Mouse (Mus musculus) lung, adult 18-20 months (tissue): ENCODE data around the gene Azin2.

ENCODE experiments used
- DNase-seq, 2 experiments: peaks; one replicate each; pipeline ENCODE4 v3.0.0; 2022; ENCODE audit warnings: mixed read lengths in 2 of 2

Gene Azin2

GRCm38 (mm10) chr4:128932783-128933182, 29.5 kb downstream of the Azin2 start:
- no peak for DNase-seq

DNA sequence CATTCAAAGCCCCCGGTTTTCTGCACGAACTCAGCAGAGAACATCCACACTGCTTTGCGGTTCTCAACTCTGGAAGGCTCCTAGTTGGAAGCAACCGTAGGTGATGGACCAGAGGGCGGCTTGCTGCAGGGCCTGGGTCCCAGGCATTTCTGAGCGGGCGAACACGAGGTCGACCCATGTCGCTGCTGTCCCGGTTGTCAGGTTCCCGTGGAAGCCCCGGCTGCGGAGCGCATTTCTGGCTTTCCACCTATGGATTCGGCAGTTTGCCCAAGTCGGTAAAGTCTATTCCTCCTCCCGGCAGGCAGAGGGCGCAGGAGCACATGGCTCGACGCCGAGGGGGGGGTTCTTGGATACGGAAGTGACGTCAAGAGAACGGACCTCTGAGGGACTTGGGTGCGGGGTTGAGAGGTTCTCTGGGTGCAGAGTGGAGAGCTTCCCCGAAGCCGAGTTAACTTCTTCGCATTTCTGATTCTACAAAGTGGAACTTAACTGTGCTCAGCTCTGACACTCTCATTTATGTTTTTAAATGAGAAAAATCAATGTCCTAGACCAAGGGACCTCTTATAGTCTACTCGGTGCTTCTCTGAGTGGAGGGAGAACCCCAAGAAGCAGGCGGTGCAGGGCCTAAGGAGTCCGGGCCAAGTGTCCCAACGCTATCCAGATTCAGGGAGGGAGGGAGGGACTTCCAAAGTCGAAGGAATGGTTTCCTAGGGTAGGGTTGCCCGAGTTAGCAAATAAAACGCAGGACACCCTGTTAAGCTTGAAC, 37.2 kb downstream of the Azin2 start:
- DNase-seq, result peak; percentile 75 to 81

DNA sequence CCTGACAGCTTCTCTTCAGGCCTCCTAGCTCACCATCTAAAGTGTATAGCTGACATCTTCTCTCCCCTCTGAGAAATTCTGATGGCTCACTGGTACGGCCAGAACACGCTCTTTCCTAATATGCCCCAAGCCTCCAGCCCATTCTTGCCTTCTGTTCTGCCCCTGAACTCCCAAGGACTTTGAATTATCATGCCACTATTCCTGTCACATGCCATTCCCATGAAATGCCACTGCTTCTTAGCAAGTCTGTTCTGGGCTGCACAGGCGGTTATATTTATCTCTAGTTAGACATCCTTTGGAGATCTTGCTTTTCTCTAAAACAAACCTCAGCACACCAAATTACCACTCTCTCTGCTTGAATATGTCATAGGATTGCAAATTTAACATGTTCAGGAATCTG, 38.6 kb downstream of the Azin2 start:
- no peak for DNase-seq

DNA sequence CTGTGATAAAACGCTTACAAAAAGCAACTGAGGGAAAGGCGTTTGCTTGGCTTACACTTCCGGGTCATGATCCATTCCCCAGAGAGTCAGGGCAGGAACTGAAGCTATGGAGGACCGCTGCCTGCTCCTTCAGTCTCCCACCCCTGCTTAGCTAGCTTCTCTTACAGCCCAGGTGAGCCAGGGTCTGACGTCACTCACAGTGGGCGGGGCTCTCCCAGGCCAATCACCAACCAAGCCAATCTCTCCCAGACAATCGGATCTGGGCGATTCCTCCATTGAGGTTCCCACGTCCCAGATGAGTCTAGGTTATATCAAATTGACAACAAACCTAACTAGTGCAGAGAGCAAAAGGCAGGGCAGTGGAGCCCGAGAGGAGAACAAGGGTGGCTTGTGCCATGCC, 43.1 kb downstream of the Azin2 start:
- DNase-seq, result peak; percentile 43 to 61

GRCm38 (mm10) chr4:128918187-128918586, 44.1 kb downstream of the Azin2 start:
- DNase-seq, result peak; percentile 85 to 92

DNA sequence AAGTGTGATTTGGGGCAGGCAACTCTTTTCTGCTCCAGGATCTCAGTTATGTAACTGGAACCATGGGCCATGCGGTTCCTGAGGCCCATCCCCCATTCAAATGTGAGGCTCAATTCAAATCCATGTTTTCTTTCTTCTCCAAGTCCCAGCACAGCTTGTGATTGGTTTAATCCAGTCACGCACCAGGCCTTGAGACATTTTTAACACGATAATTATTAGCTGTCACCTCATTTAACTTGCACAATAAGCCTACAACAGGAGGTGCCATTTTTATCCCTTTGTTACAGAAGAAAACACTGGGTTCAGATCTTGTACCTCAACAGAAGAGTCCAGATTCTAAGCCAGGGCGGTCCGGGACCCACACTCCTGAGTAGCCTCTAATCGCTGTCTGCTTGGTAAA, 44.5 kb downstream of the Azin2 start:
- DNase-seq, result no peak

DNA sequence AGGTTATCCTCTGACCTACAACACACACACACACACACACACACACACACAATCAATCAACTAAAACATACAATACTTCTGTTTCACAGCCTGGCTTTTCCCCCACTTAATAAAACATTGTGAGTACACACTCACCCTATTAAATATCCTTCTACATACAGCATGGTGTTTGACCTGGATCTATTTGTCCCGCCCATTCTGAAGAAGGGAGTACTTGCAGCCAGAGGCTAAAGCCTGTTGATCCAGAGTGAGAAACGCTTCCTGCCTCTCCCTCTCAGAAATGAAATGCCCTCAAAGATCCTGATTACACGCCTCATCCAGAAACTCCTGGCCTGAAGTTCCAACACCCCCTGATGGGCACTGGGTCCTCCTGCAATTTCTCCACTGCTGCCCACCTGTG, 45.1 kb downstream of the Azin2 start:
- DNase-seq, result peak in 1 of 2 experiments; percentile 51

GRCm38 (mm10) chr4:128913794-128914193, 48.4 kb downstream of the Azin2 start:
- DNase-seq, result no peak

DNA sequence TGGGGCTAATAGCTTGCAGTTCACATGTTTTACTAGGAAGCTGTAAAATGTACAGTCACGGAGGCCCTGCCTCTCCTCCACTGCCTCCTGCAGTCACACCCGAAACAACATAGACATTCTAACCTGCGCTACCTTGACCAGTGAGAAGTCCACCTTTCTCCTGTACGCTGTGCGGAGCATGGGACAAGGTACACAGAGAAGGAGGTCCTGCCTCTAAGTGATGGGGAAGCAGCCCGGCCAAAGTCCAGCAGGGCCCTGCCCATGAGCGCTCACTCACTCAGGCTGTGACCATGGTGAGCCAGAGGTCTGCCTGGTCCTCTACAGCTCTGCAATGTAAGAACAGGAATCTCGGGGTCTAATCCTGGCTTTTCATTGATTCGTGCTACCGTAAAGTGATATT, 50.2 kb downstream of the Azin2 start:
- DNase-seq, result no peak

GRCm38 (mm10) chr4:128910276-128911063, 51.8 kb downstream of the Azin2 start:
- DNase-seq, result no peak

DNA sequence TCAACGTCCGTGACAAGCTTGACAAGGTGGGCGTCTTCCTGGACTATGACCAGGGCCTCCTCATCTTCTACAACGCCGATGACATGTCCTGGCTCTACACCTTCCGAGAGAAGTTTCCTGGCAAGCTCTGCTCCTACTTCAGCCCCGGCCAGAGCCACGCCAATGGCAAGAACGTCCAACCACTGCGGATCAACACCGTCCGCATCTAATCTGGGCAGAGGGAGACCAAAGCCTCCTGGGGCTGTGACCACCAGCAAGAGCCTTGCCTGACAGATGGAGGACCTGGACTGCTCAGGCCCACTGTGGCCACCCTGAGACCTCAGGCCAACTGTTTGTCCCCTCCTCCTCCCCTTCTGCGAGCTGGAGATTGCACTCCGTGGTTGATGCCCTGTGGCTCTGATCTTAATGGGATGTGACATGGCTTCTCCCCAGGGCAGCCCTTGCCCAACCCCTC, 52.8 kb downstream of the Azin2 start:
- DNase-seq, result no peak

DNA sequence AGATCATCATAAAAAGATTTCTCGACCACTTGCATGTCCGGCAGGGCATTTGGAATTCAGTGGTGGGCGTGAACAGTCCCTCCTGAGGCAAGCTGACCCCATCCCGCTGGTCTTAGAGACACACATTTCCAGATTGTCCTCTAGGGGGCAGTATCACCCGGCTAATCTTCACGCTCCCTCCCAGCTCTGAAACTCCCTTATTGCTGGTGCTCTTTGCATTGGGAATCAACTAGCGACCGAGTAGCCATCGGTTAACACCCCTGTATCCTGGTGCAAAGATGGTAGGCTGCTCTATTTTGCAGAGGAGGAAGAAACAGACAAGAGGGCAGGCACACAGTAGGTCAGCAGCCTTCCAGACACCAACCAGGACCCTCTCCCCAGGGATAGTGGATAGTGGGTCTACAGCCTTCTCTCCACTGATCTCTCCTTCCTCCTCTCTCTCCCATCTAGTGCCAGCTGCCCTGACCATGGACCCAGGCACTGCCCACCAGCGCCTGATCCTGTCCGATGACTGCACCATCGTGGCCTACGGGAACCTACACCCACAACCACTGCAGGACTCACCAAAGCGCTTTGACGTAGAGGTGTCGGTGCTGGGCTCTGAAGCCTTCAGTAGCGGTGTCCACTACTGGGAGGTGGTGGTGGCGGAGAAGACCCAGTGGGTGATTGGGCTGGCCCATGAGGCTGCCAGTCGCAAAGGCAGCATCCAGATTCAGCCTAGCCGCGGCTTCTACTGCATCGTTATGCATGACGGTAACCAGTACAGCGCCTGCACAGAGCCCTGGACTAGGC, 53.5 kb downstream of the Azin2 start:
- DNase-seq, result peak; percentile 54 to 67

DNA sequence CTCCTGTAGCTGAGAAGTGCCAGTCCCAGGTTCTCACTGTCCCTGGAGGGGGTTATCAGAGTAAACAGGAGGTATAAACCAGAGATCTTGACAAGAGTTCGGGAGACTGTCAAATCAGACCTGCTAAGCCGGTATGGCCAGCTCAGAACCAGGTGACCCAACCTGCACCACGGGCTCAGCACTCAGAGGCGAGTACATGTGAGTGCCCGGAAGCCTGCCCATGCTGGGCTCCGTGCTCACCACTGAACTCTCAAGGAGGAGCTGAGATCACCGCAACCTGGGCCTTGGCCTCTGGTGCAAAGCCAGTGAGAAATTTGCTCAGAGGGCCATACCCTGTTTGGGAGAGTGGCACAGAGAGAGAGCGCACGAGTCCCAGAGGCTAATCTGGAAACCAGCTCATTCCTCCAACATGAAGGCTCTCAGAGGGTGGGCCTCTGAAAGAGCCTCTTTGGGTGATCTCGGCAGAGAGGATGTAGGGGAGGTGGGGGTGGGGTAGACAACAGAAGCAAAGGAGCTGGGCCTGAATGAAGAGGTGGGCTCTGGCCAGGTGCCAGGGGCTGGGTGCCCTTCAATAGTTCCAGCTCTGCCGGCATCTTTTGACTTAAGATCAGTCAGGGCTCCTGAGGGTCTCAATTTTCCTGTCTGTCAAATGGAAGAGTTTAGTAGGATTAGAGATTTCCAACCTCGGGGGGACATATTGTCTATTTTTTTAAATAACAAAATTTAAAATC, 54.8 kb downstream of the Azin2 start:
- DNase-seq, result peak; percentile 84 to 91

- DNase-seq, result no peak
Observed at GRCm38 (mm10) chr4:128906757-128907156, 55.5 kb downstream of the Azin2 start.

- no peak for DNase-seq
Observed at GRCm38 (mm10) chr4:128905251-128905650, 57.0 kb downstream of the Azin2 start.

- no peak for DNase-seq
Observed at GRCm38 (mm10) chr4:128904035-128904800, 58.0 kb downstream of the Azin2 start.

GRCm38 (mm10) chr4:128902390-128902789, 59.9 kb downstream of the Azin2 start:
- no peak for DNase-seq

- no peak for DNase-seq
Observed at GRCm38 (mm10) chr4:128900484-128900883, 61.8 kb downstream of the Azin2 start.

DNA sequence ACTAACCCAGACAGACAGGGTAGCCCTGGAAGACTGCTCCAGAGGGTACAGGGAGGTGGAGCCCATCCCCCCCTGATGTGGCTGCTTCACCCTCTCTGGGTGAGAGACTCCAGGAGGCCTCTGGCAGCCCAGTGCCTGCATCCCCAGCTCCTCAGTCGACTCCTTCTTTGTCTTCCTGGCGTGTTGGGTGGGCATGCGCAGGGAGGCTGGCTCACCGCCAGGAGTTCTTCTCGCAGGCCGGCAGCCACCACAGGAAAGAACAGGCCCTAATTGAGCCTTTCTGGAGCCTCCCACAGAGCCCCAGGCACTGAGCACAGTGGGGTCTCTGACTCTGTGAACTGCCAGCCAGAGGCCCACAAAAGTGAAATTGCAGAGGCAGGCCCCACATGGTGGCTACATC, 62.9 kb downstream of the Azin2 start:
- DNase-seq, result peak; percentile 64 to 78

DNA sequence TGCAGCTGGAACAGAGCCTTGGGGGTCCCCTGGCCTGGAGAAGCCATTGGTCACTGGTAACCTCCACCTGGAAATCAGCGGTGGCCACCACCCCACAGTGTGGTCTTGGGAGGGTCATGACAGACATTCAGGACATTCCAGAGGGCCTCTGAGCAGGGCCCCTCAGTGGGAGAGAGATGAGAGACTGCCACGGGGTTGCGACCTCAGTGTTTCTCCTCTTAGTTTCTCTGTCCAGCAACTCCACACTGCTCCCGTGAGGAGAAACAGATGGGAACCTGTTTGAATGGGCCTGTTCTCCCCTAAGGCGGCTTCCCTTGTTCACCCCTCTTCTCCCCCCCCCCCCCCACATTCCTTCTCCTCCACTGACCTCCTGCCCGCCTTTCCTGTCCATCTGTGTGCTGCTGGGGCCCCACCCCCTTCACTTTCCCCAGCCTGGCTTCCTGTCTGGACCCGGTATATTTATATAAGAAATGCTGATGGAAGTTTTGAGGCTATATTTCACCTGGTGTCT, 64.3 kb downstream of the Azin2 start:
- DNase-seq, result peak; percentile 53 to 65

DNA sequence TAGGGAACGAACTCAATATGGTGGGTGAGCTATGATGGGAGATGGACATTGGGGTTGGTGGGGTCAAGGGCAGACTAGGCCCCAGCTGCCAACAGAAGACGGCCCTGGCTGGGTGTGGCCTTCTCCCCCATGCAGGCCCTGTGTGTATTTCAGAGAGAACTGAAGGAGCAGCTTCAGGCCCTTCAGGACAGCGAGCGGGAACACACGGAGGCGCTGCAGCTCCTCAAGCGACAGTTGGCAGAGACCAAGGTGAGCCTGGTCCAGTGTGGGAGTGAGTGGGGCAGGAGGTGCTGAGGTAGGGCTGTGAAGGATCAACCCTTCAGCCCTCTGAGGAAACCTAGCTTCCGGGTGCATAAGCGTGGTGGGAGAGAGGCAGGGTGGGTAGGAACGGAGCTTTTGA, 65.6 kb downstream of the Azin2 start:
- no peak for DNase-seq

DNA sequence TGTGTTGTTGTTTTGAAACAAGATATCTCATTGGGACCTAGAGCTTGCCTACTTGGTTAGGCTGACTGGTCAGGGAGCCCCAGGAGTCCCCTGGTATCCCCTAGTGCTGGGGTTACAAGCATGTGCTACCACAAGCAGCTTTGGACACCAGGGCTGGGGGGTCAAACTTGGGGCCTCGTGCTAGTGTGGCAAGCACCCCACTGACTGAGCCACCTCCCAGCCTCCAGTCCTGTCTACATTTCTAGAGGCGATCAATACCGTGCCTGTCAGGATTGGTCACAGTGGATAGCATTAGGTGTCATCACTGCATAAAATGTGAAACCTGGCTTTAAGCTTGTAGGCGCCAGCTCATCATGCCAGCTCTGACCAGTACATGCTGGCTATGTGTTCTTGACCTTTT, 66.4 kb downstream of the Azin2 start:
- no peak for DNase-seq
